Mouse (Mus musculus): ENCODE results near the gene Tmem117.

- TF ChIP-seq CTCF (IDR thresholded peaks at IDR 0.05; ENCODE audit: insufficient read depth, low read length) (no peak), POLR2A (IDR thresholded peaks at IDR 0.05; ENCODE audit: borderline replicate concordance, extremely low read depth, low read depth, low read length) (no peak)
Observed at GRCm38 (mm10) chr15:94634524-94634923, 5.5 kb downstream of the Tmem117 start.
